Mouse (Mus musculus): Measurements from ENCODE around the gene Map1b.
A peak's percentile ranks its signal among the peaks of the same experiment; 100 is the strongest.

Gene Map1b

DNA sequence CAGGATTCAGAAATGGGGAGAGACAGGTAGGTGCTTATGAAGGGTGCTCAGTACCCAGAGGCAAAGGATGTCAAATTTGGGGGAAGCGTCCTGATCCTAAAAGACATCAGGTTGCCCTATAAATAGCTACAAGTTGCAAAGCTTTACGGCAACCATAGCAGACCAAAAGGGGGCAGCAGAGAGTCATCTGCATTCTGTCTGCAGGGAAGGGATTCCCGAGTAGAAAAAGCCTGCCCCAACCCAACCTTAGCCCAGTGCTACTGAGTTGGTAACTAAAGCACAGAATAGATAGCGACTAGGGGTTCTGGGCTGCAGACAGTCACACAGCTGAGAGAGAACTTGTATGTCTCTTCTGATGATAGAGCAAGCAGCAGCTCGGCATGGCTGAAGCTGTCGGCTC, 140.8 kb downstream of the Map1b start:
- ATAC-seq (ENCODE audit: insufficient number of reproducible peaks, low FRiP score, low TSS enrichment) = peak; percentile 81

DNA sequence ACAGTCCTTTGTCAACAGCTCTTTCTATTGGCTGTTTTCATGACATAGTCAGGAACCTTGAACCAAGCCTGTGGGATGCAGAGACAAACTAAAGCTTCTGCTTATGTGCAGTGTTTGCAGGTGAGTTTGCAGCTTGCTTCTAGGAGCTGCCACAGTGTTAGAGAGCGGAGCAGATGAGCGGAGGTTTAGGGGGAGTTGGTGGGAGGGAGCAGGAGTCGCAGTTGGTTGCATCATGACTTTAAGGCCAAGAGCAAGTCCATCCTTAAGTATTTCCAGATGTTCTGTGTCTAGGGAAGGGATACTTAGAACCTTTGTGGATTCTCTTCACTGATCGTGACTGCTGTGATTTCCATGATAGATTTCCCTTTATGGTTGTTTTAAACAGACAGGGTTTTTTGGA, 142.1 kb downstream of the Map1b start:
- no peak for ATAC-seq (ENCODE audit: insufficient number of reproducible peaks, low FRiP score, low TSS enrichment)

- no peak for ATAC-seq (ENCODE audit: insufficient number of reproducible peaks, low FRiP score, low TSS enrichment)
These were observed 142.7 kb downstream of the Map1b start for GRCm38 (mm10) chr13:99373684-99374083.
